Mouse (Mus musculus): ENCODE measurements around the gene Slc2a9.

Slc2a9 gene

DNA sequence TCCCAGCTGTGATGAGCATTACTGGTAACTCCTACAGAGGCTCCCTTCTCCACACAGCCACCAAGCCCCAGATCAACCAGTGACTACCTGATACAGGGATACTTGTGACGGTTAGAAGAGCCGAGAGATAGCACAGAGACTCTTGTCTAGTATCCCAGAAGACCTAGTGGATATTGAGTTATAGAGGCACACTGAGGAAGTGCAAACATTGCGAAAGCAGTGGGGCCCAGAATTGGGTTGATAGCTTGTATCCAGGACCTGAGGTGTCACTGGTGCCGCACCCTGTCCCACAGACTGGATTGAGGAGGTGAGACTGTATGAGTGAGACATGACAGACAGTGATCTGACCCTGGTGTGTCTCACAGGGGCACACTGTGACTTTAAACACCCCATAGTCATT, at the start of gene Slc2a9:
TSS of gene Slc2a9 (minus strand) at position 152 of the 400 bp plus-strand sequence.
- in situ Hi-C loops (cut with MseI, MboI), result no loop called here

DNA sequence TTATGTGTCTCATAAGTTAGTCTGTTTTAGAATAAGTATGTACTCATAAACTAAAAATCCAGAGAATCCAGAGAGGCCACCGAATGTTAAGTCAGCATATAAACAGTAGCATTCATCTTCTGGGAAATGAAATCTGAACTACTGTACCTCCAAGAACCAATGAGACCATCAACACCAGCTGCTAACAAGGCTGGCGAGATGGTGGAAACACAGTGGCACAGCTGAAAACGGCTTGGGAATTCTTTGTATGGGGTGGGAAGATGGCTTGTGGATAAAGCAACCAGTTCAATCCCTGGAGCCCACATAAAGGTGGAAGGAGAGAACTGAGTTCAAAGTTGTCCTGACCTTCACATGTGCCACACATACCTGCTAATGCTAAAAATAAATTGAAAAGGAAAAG, 49.7 kb upstream of the Slc2a9 start:
- in situ Hi-C loops (cut with MseI, MboI), result no loop called here

DNA sequence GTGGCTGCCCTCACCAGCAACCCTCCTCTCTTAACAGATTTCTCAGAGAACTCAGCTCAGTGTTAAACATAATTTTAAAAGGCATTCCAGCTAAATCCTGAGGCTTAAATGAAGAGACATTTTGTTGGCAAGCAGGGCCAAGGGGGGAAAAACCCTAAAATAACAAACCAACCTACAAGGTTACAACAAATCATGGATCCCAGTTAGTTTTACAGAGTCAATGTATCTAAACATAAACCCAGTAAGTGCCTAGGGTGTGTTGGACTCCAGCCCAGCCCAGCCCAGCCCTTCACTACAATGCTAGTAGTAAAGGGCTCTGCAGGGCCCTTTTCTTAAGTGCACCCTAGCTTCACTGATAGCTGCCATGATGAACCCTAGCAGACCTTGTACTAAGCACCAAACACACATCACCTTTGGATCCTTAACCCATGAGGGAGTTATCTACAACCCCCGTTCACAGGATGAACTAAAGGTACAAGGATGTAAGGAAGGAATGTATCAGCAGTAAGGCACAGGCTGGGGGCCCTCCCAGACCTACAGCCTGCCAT, 47.4 kb upstream of the Slc2a9 start:
- in situ Hi-C loops (cut with MseI, MboI), result no loop called here

DNA sequence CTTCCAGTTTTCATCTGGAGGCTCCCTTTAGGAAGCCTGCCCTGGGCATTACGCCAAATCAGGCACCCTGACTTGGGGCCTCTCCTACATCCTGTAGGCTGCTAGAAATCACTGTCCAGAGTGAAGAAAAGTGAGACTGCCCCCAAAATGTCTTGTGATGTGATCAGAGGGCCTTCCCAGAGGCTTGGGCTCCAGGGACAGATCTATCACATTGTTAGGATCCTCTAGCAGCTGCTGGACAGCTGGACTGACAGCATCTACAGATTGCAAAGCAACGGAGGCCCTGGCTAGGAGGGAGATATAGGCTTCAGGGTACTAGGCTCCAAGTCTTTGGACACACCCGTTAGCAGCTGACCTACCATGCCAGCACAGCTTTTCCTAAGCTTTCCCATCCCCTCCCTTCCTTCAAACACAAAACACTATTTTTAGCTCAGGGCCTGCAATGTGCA, 46.5 kb upstream of the Slc2a9 start:
- in situ Hi-C loops (cut with MseI, MboI), result no loop called here

DNA sequence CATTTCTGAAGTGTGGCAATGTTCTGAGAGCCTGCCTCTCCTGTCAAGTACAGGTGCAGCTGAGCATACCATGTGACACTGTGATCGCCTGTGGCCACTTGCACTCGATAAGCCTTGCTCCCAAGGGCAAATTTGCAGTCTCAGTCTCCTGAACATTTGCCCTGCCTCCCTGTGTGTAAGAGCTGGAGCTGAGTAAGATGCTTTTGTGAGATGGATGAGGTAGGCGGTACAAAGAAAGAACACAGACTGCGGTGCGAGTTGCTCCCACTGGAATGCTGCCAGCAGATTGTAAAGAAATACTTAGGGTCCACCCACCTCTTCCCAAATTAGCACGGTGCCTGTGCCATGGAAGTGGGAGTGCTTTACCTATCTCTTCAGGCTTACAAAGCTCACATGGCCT, 44.4 kb upstream of the Slc2a9 start:
- in situ Hi-C loops (cut with MseI, MboI), result no loop called here

DNA sequence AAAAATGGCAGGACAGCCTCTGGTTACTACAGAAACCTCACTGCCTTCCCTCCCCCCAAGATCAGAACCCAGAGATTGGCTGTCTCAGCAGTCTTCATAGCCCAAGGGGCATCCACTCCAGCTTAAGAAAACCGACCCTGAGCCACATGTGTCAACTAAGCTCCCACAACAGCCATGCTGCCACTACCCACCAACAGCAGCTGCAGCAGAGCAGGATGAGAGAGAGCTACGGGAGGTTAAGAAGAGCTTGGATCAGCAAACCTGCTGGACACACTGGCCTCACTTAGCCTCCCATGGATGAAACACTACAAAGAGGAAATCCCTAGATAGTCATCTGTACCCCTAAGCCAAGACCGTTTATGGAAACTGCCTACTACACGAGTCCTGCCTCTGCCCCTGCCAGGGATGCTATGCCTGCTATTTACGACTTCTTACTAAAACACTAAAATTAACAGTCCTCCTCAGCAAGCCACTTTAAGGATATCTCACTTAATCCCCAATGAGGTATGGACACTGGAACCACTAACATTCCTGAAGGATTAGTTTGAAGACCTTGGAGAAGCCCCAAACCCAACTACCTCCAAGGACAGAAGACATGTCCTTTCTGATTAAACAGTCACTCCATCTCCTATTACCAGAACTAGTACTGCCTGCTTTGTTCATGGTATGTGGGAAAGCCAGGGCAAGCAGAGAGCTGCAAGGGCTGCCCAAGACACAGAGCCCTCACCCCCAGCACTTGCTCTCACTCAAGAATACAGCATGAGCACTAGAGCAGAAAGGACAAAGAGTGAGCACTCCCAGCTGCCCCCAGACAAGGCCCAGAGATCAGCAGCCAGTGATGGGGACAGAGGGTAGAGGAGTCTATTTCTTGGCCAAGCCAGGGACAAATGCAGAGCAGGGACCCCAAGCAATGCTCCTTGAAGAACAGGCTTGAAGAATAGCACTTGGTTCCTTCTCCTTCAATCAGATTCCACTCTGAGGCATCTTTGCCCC, 41.8 kb upstream of the Slc2a9 start:
- in situ Hi-C loops (cut with MseI, MboI), result no loop called here

DNA sequence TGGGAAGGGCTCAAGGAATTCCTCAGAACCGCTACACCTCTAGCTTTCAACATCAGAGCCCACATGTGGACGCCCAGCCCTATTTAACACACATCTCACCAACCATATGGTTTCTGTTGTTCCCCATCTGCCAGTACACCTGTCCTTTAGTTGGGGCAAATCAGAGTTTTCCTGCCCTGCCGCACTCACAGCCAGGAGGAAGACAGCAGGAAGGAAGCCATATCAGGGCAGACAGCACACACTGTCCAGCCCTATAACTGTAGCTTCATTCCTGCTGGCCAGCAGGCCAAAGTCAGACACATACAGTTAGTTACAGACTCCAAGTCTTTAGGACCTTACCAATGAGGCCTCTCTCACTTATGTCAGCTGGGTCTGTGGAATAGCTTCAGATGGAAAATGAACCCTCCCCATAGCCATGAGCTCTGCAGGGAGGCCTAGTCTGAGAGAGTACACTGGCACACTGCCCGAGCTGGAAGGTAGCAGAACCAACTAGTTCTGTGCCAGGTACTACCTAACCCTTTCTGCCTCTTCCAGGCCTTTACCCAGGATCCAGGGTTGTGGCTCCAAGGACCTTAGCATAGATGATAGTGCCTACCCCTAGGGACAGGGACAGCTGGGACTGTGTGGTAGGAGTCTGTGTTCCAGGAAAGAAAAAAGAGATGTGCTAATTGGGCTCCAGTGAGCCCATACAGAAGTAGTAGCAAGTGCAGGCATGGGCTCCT, 40.7 kb upstream of the Slc2a9 start:
- in situ Hi-C loops (cut with MseI, MboI), result no loop called here

DNA sequence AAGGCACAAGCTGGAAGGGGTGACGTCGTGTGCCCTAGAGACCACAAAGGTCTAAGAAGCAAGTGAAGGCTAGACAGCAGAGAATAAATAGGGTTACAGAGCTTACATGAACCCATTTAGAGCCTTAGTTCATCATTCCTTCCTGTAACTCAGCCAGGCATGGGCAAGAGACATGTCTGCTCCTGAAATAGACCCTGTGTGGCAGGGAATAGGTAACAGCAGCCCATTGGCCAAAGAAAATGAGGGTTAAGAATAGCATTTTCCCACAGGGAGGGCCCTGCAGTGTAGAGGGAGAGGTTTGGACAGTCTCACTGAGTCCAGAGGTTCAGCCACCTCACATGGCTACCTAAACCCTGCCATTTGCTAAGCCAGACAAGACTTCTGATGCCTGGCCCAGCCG, 38.8 kb upstream of the Slc2a9 start:
- in situ Hi-C loops (cut with MseI, MboI), result no loop called here

DNA sequence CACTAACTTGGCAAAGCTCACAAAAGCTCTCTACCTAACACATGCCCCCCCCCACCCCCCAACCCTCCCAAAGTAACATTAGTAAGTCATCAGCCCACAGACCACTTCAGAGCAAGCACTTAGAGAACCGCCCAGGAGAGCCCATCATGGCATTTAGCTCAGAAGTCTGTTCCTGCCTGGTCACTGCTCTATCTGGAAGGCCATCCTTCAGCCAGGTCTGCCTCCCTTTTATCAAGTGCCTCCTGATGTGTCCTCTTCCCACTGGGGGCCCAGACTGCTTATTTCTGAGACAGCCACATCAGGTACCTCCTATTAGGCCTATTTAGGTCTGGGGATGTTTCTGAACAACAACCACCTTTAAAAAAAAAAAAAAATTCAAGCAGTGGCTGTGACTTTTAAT, 38.0 kb upstream of the Slc2a9 start:
- in situ Hi-C loops (cut with MseI, MboI), result no loop called here

DNA sequence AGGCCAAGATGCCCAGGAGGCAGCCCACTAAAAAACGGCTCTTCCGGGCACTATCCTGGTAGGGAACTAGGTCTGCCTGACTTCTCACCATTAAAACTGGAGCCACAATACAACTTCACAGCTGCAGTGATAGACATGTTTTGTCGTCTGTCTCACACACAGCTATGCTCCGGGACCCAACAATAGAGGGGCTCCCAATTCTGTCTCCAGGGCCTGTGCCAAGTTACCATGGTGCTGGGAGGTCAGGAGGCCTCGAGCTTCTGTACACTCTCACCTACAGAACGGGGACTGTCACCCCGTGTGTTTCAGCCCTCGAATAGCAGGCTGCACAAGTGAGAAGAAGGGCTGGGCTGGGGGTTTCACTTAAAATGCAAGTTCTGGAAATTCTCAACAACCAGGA, 35.6 kb upstream of the Slc2a9 start:
- in situ Hi-C loops (cut with MseI, MboI), result no loop called here

DNA sequence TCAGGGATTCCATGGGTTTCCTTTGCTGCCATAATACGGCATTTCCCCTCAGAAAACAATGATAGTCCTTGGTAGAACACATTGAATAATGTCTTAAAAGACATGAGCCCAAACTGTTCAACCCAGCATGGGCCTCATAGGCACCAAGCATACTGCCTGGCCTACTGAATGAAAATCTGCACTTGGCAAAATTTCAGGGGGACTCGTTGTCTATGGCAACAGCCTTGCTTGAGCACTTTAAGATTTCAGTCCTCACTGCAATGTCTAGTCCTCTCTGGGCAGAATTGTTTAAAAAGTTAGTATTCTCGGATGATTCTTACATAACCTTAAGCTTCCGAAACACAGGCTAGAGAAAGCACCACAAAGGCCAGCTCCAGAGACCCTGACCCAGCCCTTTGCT, 34.9 kb upstream of the Slc2a9 start:
- in situ Hi-C loops (cut with MseI, MboI), result no loop called here

DNA sequence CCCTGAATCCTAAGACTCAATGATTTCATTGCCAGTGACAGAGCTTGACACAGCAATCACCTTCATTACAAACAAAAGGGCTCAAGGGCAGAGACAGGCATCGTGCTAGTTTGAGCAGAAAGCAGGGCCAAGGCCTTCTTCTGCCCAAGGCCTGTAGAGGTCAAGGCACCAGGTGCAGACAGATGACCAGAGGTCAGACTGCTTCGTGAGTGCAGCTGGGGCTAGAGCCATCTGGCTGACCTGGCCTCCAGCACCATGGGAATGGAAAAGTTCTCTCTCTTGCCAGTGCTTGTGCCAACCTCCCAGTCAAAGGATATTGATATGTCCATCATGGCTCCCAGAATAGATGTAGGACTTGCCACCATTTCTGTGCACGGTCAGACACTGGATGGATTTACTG, 33.9 kb upstream of the Slc2a9 start:
- in situ Hi-C loops (cut with MseI, MboI), result no loop called here

DNA sequence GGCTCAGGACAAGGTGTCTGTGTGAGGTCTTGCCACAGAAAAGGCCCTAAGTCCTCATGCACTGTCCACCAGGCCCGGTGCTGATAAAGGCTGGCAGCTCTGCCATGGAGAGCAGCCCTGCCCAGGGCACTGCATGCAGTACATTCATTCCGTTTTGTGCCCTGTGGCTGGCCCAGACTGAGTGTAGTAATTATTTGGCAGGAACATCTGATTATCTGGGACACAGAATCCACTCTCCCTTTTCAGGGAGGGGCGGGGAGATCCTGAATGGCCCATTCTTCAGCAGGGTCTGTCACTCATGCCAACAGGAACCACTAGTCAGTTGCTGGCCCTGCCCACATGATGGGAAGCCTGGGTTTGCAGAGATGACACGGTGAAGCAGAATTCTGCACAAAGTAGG, 29.1 kb upstream of the Slc2a9 start:
- in situ Hi-C loops (cut with MseI, MboI), result no loop called here

DNA sequence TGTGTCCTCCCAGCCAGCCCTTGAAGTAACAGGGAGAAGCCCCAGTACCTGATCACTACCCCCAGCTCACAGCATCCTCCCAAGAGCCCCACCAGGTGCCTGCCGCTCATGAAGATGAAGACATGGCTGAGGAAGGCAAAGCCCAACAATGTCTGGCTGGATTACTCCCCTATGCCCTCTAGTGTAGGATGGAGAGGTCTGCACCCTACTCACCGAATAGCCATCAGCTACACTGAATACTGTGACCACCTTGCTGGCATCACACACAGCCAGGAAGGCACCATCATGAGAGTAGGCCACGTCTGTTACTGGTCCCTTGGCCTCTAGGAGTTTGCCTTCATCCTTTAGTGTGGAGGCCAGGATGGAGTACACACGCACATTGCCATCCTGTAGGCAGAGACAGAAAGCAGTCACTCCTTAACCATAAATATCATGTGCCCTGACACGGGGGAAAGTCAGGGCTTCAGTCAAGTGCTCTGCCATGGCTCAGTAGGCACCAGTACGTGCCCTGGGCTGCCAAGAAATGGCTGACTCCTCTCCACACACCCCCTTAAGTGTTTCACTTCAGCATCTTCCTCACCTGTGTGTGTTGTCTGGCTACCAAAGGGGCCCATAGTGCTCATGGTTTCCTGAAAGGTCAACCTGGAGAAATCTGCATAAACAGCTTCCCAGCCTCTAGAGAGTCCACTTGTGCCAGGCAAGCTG, 26.9 kb upstream of the Slc2a9 start:
- in situ Hi-C loops (cut with MseI, MboI), result no loop called here

DNA sequence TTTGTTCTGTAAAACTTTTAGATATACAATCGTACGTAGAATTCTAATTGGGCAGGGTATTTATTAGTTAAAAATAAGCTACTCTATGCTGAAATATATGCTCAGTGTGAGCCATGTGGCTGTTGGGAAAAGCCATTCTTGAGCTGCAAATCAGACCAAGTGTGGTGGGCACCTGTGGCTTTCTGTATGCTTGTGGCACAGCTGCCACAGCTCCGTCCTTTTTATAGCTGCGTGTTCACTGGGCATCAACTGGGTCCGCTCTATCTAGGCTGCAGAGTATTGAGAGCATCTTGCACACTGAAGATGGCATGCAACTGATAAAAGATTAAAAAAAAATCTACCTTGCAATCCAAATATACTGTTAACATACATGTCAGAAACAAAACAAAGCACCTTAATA, 20.0 kb upstream of the Slc2a9 start:
- in situ Hi-C loops (cut with MseI, MboI), result no loop called here

DNA sequence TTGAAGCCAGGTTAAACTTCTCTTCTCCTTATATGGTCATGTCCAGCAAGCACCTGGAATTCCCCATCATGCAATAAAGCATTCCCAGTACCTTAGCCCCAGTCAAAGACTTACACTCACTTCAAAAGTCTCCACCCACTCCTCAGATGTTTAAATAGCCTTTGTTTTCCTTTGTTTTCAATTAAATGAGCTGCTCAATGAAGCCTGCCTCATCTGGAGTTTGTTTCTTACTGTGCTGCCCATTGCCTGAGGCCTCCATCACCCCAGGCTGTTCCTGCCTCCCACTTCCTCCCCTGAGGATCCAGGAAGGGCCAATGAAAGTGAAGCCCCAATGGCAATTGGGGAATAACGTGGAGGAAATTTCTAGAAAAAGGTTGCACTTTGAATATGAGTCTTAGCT, 17.9 kb upstream of the Slc2a9 start:
- in situ Hi-C loops (cut with MseI, MboI), result no loop called here

DNA sequence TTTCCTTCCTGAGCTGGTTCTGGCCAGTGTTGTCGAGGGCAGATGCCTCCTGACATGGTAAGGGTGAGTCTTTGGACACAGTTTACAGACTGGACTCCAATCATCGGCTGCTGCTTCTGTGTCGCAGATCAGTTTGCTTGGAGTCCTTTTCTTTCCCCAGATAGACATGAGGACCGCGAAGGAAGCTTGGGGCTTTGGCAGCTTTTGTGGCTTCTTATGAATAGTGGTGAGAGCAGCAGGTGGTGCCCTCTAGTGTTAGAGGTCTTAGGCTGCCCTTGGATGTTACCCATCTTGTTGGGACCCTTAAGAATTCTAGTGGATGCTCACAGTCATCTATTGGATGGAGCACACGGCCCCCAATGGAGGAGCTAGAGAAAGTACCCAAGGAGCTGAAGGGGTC, 13.3 kb upstream of the Slc2a9 start:
- in situ Hi-C loops (cut with MseI, MboI), result no loop called here

DNA sequence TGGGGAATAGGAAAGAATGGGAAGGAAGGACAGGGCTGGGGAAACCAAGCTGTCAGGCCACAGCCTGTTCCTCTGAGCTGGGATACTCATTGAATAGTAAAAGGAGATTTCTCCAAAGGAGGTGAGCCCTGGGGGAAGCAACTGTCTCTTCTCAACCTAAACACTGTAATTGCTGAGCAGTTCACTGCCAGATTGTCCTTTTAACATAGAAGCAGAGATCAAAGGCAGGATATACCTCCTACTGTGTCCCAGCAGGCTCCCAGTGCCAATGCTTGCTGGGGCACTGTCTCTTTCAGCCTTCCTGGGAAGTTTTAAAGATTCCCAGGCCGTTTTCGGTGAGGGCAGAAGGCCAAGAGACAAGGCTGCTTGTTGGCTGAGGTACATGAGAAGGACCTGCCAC, 10.0 kb upstream of the Slc2a9 start:
- in situ Hi-C loops (cut with MseI, MboI), result no loop called here

DNA sequence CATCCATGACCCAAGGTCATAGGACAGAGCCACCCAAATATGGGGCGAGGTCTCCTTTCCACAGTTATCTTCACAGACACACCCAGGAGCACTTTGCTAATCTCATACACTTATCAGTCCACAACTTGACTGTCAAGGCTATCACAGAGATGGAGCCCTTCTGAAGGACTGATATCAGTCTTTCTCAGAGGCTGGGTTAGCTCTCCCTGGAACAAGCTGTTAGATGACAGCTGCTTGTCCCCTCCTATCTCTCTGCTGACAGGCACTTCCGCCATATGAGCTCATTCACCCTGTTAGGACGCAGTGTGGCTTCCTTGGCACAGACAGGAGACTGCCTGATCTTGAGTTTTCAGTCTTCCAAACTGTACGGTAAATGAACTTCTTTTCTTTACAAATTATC, 6.6 kb upstream of the Slc2a9 start:
- in situ Hi-C loops (cut with MseI, MboI), result no loop called here

DNA sequence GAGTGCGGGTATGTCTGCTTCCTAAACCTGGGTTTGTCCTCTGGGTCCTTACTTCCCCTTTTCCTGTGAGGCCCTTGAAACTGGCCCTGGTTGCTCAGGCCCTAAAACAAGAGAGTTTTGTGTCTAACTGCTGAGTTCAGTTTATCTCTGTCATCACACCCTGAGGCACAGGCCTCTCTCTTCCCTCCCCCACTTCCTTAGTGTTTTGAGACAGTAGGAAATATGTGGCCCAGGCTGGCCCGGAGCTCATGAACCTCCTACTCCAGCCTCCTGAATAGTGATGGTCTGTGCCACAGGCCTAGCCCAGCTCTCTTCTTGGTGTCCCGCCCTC, 2.5 kb upstream of the Slc2a9 start:
- in situ Hi-C loops (cut with MseI, MboI), result no loop called here

DNA sequence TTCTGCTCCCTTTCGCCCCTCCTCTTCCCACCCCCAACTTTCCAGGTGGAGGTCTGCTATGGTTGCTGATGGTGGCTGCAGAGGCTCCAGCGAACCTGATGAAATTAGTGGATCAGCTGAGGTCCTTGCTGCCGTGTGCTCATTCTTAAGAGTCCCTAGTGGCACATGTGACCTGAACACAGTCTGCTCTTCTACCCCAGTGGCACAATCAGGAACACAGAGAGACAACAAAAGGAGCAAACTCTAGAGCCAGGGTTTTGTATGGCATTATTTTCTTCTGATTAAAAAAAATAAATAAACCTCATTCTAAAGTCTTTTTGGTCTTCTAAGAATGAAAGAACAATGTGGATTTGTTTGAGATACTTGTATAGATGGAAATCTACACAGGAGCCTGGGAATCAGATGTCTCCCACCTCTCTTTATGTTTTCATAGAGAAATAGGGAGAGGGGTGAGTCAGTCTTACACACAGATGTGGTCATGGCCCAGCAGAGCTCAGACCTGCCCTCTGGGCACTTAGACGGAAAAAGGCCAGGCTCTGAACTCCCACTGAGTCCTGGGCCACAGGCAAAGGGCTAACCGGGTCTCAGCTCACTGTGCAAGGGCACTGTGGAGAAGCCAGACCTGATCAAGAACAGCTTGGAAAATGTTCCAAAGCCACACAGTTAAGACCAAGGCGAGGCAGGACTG, 1.9 kb upstream of the Slc2a9 start:
- in situ Hi-C loops (cut with MseI, MboI), result no loop called here

DNA sequence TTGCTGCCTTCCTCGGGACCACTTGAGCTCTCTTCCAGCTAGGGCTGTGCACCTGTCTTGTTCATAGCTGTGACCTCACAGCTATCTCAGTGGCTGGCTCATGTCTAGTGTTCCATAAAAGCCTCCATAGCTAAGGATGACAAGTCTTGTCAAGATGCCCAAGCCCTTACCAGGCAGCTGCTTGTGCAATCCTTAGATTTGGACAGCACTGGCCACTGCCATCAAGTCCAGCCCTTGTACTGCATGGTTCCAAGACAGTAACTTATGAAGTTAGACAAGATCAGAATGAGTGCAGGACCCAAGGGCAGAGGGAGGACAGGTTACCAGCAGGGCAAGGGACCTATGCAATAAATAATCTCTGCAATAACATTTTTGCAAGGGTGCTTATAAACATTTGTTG, 1.2 kb upstream of the Slc2a9 start:
- in situ Hi-C loops (cut with MseI, MboI), result no loop called here
